Mouse (Mus musculus) heart, postnatal 10 days (tissue): ENCODE measurements around the gene Ano3. TPM values are rescaled to one million over a fixed set of nuclear protein-coding genes. Genes with fewer than 3 reads are reported as not detected.
"Not testable (repeated sequence)": the region's sequence is repeated elsewhere in the genome, so short reads cannot be mapped to it uniquely, and the experiment has no call there.

Experiments used
- DNase-seq, 2 experiments: peaks; one replicate each; pipeline ENCODE4 v3.0.0; 2021
- intact Hi-C: fragments of 180-260 bp; cut with DNase I; formaldehyde crosslinking; loops from one replicate; pipeline ENCODE4 v1.15.1; 2025
- total RNA-seq, 2 experiments: library from RNA; stranded (reverse); gene quantifications; 2 replicates each; pipeline ENCODE4 v1.2.3; 2021

The Ano3 gene
- under 1 TPM; 0.24 to 0.25 TPM for total RNA-seq

- DNase-seq, intact Hi-C loops: not testable (repeated sequence)
Measured at GRCm38 (mm10) chr2:110950823-110951222, at the start of gene Ano3. TSS of gene Ano3 (minus strand) at chr2:110950923.

- DNase-seq, result no peak
- intact Hi-C loops, result no loop called here
Measured at GRCm38 (mm10) chr2:110990071-110990470, 39.3 kb upstream of the Ano3 start.

- DNase-seq, result no peak
- intact Hi-C loops, result loop anchor here (10.0 kb wide), 2 partner anchors 765 to 1085 kb away; no protein-coding TSS in a partner anchor
Measured at GRCm38 (mm10) chr2:110989539-110989938, 38.8 kb upstream of the Ano3 start.

GRCm38 (mm10) chr2:110985853-110986271 is 35.1 kb upstream of the Ano3 start:
- intact Hi-C loops, result loop anchor here (10.0 kb wide), 2 partner anchors 761 to 1081 kb away; no protein-coding TSS in a partner anchor

GRCm38 (mm10) chr2:110981733-110982132 is 31.0 kb upstream of the Ano3 start:
- intact Hi-C loops, result loop anchor here (1.0 to 10.0 kb wide), 3 partner anchors 316 to 1077 kb away; no protein-coding TSS in a partner anchor
- DNase-seq, result peak in 1 of 2 experiments; percentile 16

More at GRCm38 (mm10) chr2:110985853-110986271, 35.1 kb upstream of the Ano3 start:
- no peak for DNase-seq

- intact Hi-C loops, result loop anchor here (10.0 kb wide), 2 partner anchors 755 to 1075 kb away; no protein-coding TSS in a partner anchor
- no peak for DNase-seq
Measured at GRCm38 (mm10) chr2:110979610-110980009, 28.9 kb upstream of the Ano3 start.

GRCm38 (mm10) chr2:110976871-110977270 is 26.1 kb upstream of the Ano3 start:
- intact Hi-C loops, result no loop called here
- no peak for DNase-seq

GRCm38 (mm10) chr2:110970158-110970557 is 19.4 kb upstream of the Ano3 start:
- DNase-seq, result no peak
- intact Hi-C loops, result no loop called here

GRCm38 (mm10) chr2:110965398-110965797 is 14.7 kb upstream of the Ano3 start:
- no peak for DNase-seq
- intact Hi-C loops, result no loop called here

GRCm38 (mm10) chr2:110950432-110950803 is 305 bp downstream of the Ano3 start:
- DNase-seq, result no peak
- intact Hi-C loops, result no loop called here

- intact Hi-C loops, result no loop called here
- DNase-seq, result peak; percentile 18 to 37
Measured at GRCm38 (mm10) chr2:110949679-110950431, 868 bp downstream of the Ano3 start.

- DNase-seq, result no peak
- intact Hi-C loops, result no loop called here
Measured at GRCm38 (mm10) chr2:110945171-110945570, 5.6 kb downstream of the Ano3 start.

GRCm38 (mm10) chr2:110935691-110936090 is 15.0 kb downstream of the Ano3 start:
- intact Hi-C loops, result no loop called here
- DNase-seq, result no peak

GRCm38 (mm10) chr2:110929126-110929525 is 21.6 kb downstream of the Ano3 start:
- intact Hi-C loops, result no loop called here
- no peak for DNase-seq

GRCm38 (mm10) chr2:110909506-110909905 is 41.2 kb downstream of the Ano3 start:
- DNase-seq, result peak; percentile 4 to 24
- intact Hi-C loops, result no loop called here

- intact Hi-C loops, result no loop called here
- DNase-seq, result no peak
Measured at GRCm38 (mm10) chr2:110906473-110906872, 44.2 kb downstream of the Ano3 start.

GRCm38 (mm10) chr2:110896477-110897270 is 54.0 kb downstream of the Ano3 start:
- intact Hi-C loops, result no loop called here
- DNase-seq, result no peak

GRCm38 (mm10) chr2:110871650-110872049 is 79.1 kb downstream of the Ano3 start:
- intact Hi-C loops, result no loop called here
- no peak for DNase-seq

- no peak for DNase-seq
- intact Hi-C loops, result no loop called here
Measured at GRCm38 (mm10) chr2:110865584-110865983, 85.1 kb downstream of the Ano3 start.

- intact Hi-C loops, result no loop called here
- peak; percentile 2 to 17 for DNase-seq
Measured at GRCm38 (mm10) chr2:110863376-110863775, 87.3 kb downstream of the Ano3 start.

- no peak for DNase-seq
- intact Hi-C loops, result no loop called here
Measured at GRCm38 (mm10) chr2:110839559-110840243, 111.0 kb downstream of the Ano3 start.
